Mouse (Mus musculus): ENCODE measurements around the gene BC052040. TPM values are rescaled to one million over a fixed set of nuclear protein-coding genes. Genes with fewer than 3 reads are reported as not detected.
A peak's percentile ranks its signal among the peaks of the same experiment; 100 is the strongest.

The BC052040 gene
- polyA plus RNA-seq, 1 experiment from 2014 or later, result 9.0 TPM

MicroRNA genes within 50 kb of the gene (microRNA counts, 519-probe panel; counts per million panel counts)
- 2,882 counts per million, percentile 79 among the panel's probes with 10 or more counts for microRNA mmu-miR-1951

Small RNAs within 50 kb of the gene (microRNA-seq; reads per million reads assigned to microRNA genes)
- 0.98 reads per million for gene Mir1951
